Mouse (Mus musculus) heart, embryonic 14.5 days (tissue): ENCODE data around the gene Dlgap1. TPM values are rescaled to one million over a fixed set of nuclear protein-coding genes. Genes with fewer than 3 reads are reported as not detected.
A peak's percentile ranks its signal among the peaks of the same experiment; 100 is the strongest.

Experiments used
- ATAC-seq: fragments of 200-750 bp; cut with Nextera tagmentation; 2 replicates; pipeline ENCODE4 v1.8.0; 2017; ENCODE audit warnings: low read depth, moderate TSS enrichment; ENCODE audit not compliant: insufficient number of reproducible peaks, insufficient read depth, low FRiP score
- H3K27ac ChIP-seq, 2 experiments: fragments of 200-500 bp in 1 of 2; fragments of 300-500 bp in 1 of 2; sonication (generic) in 1 of 2; replicated peaks in 1 of 2; 2 replicates each; pipeline ENCODE4 v1.5.1; 2012 to 2014; ENCODE audit warnings: low read depth in 2 of 2, low read length in 2 of 2, control low read depth in 1 of 2, mild to moderate bottlenecking in 1 of 2, mixed read lengths in 1 of 2; ENCODE audit not compliant: control insufficient read depth in 1 of 2, insufficient read depth in 1 of 2
- H3K27me3 ChIP-seq: fragments of 300-500 bp; sonication (generic); 2 replicates; pipeline ENCODE4 v1.6.1; 2014; ENCODE audit warnings: mild to moderate bottlenecking, low read length, control low read depth; ENCODE audit not compliant: control insufficient read depth, insufficient read depth
- H3K36me3 ChIP-seq: fragments of 300-500 bp; sonication (generic); 2 replicates; pipeline ENCODE4 v1.6.1; 2014; ENCODE audit warnings: mild to moderate bottlenecking, control low read depth, low read length, mixed read lengths; ENCODE audit not compliant: control insufficient read depth, insufficient read depth
- H3K4me1 ChIP-seq, 2 experiments: fragments of 200-500 bp in 1 of 2; fragments of 300-500 bp in 1 of 2; sonication (generic) in 1 of 2; 2 replicates each; pipeline ENCODE4 v1.6.1; 2012 to 2014; ENCODE audit warnings: low read length in 2 of 2, control low read depth in 1 of 2, mixed read lengths in 1 of 2; ENCODE audit not compliant: control insufficient read depth in 2 of 2, insufficient read depth in 2 of 2
- H3K4me2 ChIP-seq: fragments of 300-500 bp; sonication (generic); 2 replicates; pipeline ENCODE4 v1.6.1; 2014; ENCODE audit warnings: mild to moderate bottlenecking, low read length
- H3K4me3 ChIP-seq, 2 experiments: fragments of 200-500 bp in 1 of 2; fragments of 300-500 bp in 1 of 2; sonication (generic) in 1 of 2; 2 replicates each; pipeline ENCODE4 v1.5.1; 2012 to 2014; ENCODE audit warnings: low read length in 2 of 2, mild to moderate bottlenecking in 2 of 2, control low read depth in 1 of 2, low read depth in 1 of 2, moderate library complexity in 1 of 2; ENCODE audit not compliant: control insufficient read depth in 1 of 2, insufficient read depth in 1 of 2
- H3K9ac ChIP-seq: fragments of 300-500 bp; sonication (generic); 2 replicates; pipeline ENCODE4 v1.6.1; 2014; ENCODE audit warnings: mild to moderate bottlenecking, low read length
- H3K9me3 ChIP-seq: fragments of 300-500 bp; sonication (generic); 2 replicates; pipeline ENCODE4 v1.6.1; 2016; ENCODE audit warnings: low read length, control low read depth; ENCODE audit not compliant: control insufficient read depth
- WGBS: fragments of 180-500 bp; shearing (Covaris S2); extraction: QIAGEN DNeasy Blood & Tissue Kit; methylation state at CpG from one replicate; pipeline ENCODE4 v1.1.7; 2014; 5-methylcytosine and 5-hydroxymethylcytosine counted together
- polyA plus RNA-seq: library from polyadenylated mRNA; unstranded; fragments of >200 nt; fragmentation: Nextera tagmentation; extraction: Ambion mirVana; gene quantifications from 2 replicates; pipeline ENCODE4 v1.2.1, GENCODE M21; 2014

Gene Dlgap1
- polyA plus RNA-seq, 1 experiment from 2014 or later = 1.1 TPM

DNA sequence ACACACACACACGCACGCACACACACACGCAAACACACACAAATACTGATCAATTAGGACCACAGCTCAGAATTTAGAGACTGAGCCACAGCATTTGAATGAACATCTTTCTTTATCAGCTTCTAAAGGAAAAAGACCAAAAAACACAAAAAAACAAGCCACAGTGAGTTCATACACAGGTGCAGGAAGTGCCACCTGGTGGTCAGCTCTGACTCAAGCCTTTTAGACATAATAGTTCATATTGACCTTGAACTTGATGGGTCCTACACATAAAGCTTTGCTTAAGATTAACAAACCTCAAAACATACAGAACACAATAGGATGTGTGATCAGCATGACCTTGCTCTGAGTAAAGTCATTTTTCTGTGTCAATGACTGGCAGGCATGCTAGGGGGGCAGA, 814.4 kb downstream of the Dlgap1 start:
- ATAC-seq = no peak
- Histone ChIP-seq H3K9ac (no peak overlapping the region), H3K36me3 (no peaks in the 10 kb centered on the region), H3K4me3 (no peak overlapping the region), H3K4me2 (no peak overlapping the region), H3K4me1 (no peaks in the 10 kb centered on the region), H3K27me3 (no peaks in the 10 kb centered on the region), H3K27ac (no peak overlapping the region), H3K9me3 (no peaks in the 10 kb centered on the region)
- WGBS = 98% methylated on average over 3 of the region's 3 CpGs

DNA sequence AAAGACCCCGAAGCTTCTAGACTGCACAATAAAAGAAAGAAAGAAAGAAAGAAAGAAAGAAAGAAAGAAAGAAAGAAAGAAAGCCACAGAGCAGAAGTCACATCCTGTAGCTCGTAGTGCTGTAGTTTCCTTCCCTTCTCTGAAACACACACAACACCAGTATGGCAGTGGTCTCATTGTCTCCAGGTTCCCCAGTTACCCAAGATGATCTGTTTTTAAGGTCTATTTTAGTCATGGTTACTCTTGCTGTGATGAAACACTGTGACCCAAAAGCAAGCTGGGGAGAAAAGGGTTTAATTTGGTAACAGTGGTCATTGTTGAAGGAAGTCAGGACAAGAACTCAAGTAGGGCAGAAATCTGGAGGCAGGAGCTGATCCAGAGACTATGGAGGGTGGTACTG, 818.5 kb downstream of the Dlgap1 start:
- no peak overlapping the region for H3K4me2 ChIP-seq
- H3K9ac ChIP-seq = no peak overlapping the region
- no peak overlapping the region for H3K4me3 ChIP-seq
- no peaks in the 10 kb centered on the region for H3K9me3 ChIP-seq
- 87% methylated on average over 2 of the region's 2 CpGs for WGBS
- no peak for ATAC-seq
- no peaks in the 10 kb centered on the region for H3K27me3 ChIP-seq
- no peaks in the 10 kb centered on the region for H3K4me1 ChIP-seq
- H3K27ac ChIP-seq = no peak overlapping the region
- no peaks in the 10 kb centered on the region for H3K36me3 ChIP-seq

DNA sequence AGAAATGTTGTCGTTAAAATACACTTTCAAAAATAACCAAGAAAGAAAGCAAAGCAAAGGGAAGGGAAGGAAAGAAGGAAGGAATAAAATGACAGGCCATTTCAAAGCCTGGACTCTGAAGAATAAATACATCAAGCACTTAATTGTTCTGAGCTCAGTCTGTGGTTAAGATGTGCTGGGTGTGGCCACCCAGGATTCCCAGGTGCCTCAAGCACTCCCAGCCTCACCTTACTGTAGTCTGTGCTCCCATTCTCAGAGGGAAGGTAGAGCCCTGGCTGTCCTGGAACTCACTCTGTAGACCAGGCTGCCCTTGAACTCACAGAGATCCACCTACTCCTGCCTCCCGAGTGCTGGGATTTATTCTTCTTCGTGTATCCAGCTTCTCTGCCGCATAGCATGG, 821.9 kb downstream of the Dlgap1 start:
- 87% methylated on average over 4 of the region's 4 CpGs for WGBS
- no peak for ATAC-seq
- H3K27ac ChIP-seq = no peak overlapping the region
- H3K36me3 ChIP-seq = no peaks in the 10 kb centered on the region
- H3K9ac ChIP-seq = no peak overlapping the region
- H3K9me3 ChIP-seq = no peaks in the 10 kb centered on the region
- H3K4me3 ChIP-seq = no peak overlapping the region
- no peaks in the 10 kb centered on the region for H3K27me3 ChIP-seq
- H3K4me2 ChIP-seq = no peak overlapping the region
- peaks cover 7 to 14% of the 10 kb centered on the region in 2 experiments for H3K4me1 ChIP-seq

DNA sequence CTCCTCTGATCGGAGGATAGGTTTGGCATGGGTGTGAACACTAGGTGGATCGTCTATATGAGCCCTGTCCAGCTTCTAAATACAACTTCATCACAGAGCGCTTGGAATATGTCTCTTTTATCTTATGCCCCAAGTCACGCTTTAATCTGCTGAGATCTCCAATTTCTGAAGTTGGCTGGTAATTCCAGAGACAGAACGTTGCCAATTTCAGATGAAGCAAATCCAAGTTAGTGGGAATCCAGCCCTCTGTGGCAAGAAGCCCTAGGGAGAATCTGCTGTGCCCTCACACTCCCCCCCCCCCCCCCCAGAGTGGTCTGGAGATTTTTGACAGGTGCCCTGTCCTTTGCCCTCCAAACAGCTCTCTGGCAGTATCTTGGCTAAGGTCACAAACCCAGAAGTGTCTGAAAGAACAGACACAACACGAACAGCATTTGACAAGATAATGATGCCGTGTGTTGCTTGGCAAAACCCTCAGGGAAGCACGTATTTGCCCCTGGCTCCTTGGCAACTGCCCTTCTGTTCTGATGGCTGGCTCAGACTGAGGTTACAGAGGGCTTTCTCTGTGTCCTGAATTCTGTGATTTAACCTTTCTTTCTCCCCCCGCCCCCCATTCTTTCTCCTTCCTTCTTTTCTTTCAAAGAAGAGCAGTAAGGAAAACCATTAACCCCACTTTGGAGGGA, 822.9 kb downstream of the Dlgap1 start:
- no peak for ATAC-seq
- Histone ChIP-seq H3K9ac (no peak overlapping the region), H3K27me3 (no peaks in the 10 kb centered on the region), H3K4me2 (no peak overlapping the region), H3K9me3 (no peaks in the 10 kb centered on the region), H3K4me3 (no peak overlapping the region), H3K4me1 (peaks cover 7 to 14% of the 10 kb centered on the region in 2 experiments), H3K36me3 (no peaks in the 10 kb centered on the region), H3K27ac (no peak overlapping the region)
- 67% methylated on average over 9 of the region's 9 CpGs for WGBS

DNA sequence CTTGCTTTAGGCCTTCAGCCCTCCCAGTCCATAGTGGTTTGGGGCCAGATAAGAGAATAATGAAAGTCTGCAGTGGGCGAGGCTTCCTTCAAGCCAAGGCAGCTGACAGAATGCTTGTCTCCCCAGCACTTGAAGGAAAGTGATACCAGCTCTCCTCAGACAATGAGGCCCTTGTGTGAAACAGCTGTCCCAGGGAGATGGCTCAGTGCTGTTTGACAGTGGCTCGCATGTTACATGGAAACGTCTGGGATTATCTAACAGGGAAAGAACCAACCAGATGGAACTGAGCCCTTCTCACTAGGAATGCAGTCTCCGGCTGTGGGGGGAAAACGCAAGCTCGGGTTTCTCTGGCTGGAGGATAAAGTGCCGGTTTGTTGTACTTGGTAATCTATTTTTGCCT, 825.4 kb downstream of the Dlgap1 start:
- Histone ChIP-seq H3K4me1 (peaks cover 7 to 14% of the 10 kb centered on the region in 2 experiments), H3K27me3 (no peaks in the 10 kb centered on the region), H3K9me3 (no peaks in the 10 kb centered on the region), H3K36me3 (no peaks in the 10 kb centered on the region), H3K27ac (peak overlapping the region; percentile 4 to 68; a peak in 3 of 4 replicates), H3K4me2 (peak overlapping the region; percentile 52), H3K4me3 (no peak overlapping the region), H3K9ac (0 out of 2 replicates have a peak overlapping the region, but pooled peaks have one; percentile 2)
- peak; percentile 75 for ATAC-seq
- WGBS = 6% methylated on average over 7 of the region's 7 CpGs

DNA sequence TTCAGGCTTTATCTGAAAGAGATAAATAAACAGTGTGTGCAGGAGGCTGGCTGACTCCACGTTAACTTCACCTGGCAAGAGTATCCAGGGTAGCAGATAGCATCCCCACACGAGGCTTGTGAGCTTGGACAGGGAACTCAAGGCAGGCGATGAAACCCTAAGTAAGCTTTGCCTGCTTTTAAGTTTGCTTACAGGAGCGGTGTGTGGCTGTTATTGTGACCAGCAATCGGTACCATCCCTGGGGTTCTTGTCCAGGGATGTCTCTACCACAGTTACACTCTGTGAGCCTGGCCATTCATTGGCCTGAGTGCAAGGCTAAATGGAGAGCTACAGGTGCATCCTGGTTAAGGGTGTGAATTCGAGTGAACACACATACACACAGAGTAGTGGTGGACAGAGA, 825.8 kb downstream of the Dlgap1 start:
- Histone ChIP-seq H3K36me3 (no peaks in the 10 kb centered on the region), H3K4me2 (peak overlapping the region; percentile 52), H3K9me3 (no peaks in the 10 kb centered on the region), H3K27me3 (no peaks in the 10 kb centered on the region), H3K4me3 (no peak overlapping the region), H3K4me1 (peaks cover 7 to 14% of the 10 kb centered on the region in 2 experiments), H3K27ac (peak overlapping the region; percentile 4 to 68; a peak in 3 of 4 replicates), H3K9ac (0 out of 2 replicates have a peak overlapping the region, but pooled peaks have one; percentile 2)
- peak; percentile 24; the same call in 1 of the 2 replicates for ATAC-seq
- 26% methylated on average over 6 of the region's 6 CpGs for WGBS

DNA sequence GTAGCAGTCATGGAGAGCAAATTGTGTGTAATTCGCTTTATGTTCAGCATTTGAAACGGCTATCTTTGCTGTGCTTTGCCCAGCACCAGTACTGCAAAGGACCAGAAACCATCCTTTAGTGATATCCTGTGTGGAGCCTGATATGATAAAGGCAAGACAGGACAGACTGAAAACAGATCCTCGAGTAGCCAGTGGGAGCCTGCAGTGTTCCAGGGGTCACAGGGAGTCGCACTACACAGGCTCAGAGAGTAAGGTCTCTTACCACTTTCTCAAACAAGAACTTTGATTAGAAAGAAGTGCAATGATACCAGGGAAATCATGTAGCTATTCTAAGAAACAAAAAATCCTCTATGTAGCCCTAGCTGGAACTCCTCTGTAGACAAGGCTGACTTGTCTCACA, 826.3 kb downstream of the Dlgap1 start:
- peak overlapping the region; percentile 52 for H3K4me2 ChIP-seq
- no peak for ATAC-seq
- H3K27ac ChIP-seq = peak overlapping the region in 1 of 2 experiments; percentile 4; a peak in 1 of 4 replicates
- no peak overlapping the region for H3K9ac ChIP-seq
- 27% methylated on average over 4 of the region's 4 CpGs for WGBS
- no peak overlapping the region for H3K4me3 ChIP-seq
- no peaks in the 10 kb centered on the region for H3K27me3 ChIP-seq
- no peaks in the 10 kb centered on the region for H3K36me3 ChIP-seq
- peaks cover 7 to 14% of the 10 kb centered on the region in 2 experiments for H3K4me1 ChIP-seq
- H3K9me3 ChIP-seq = no peaks in the 10 kb centered on the region
